Mouse (Mus musculus): ENCODE measurements around the gene Amdhd2. TPM values are rescaled to one million over a fixed set of nuclear protein-coding genes. Genes with fewer than 3 reads are reported as not detected.
"Not testable (repeated sequence)": the region's sequence is repeated elsewhere in the genome, so short reads cannot be mapped to it uniquely, and the experiment has no call there.

The Amdhd2 gene
- polyA plus RNA-seq, 1 experiment from 2014 or later = 28.8 TPM

DNA sequence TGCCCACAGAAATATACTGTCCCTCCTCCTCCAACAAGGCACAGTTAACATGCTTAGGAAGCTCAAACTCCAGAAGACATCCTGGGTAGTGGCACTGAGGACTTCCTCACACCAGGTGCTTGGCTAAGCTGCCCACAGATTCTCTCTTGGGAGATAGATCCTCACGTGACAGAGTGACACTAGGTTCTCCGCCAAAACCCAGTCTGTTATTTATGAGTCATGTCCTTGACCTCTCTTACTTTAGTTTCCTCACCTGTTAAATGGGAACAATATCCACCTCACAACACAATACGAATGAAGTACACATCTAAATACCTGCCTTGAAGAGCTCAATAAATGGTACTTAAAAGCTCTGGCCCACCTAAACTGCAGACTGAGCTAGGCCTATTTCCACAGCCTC, 24.3 kb downstream of the Amdhd2 start:
- Histone ChIP-seq H3K9me3 (ENCODE audit: control insufficient read depth, low read length) (no peaks in the 10 kb centered on the region), H3K27ac (ENCODE audit: low read depth, low read length) (no peak overlapping the region), H3K4me1 (ENCODE audit: control insufficient read depth, insufficient read depth, low read length) (peaks cover 14% of the 10 kb centered on the region), H3K4me3 (ENCODE audit: low read depth, low read length) (no peak overlapping the region), H3K36me3 (ENCODE audit: control insufficient read depth, insufficient read depth, low read length) (no peaks in the 10 kb centered on the region), H3K4me2 (ENCODE audit: low read depth, low read length) (no peak overlapping the region), H3K9ac (replicated peaks; ENCODE audit: low read depth, low read length) (no peak overlapping the region), H3K27me3 (ENCODE audit: control insufficient read depth, insufficient read depth, low read length) (no peaks in the 10 kb centered on the region)
- WGBS = 88% methylated on average over 3 of the region's 3 CpGs
- no peak for ATAC-seq (ENCODE audit: low read depth)

DNA sequence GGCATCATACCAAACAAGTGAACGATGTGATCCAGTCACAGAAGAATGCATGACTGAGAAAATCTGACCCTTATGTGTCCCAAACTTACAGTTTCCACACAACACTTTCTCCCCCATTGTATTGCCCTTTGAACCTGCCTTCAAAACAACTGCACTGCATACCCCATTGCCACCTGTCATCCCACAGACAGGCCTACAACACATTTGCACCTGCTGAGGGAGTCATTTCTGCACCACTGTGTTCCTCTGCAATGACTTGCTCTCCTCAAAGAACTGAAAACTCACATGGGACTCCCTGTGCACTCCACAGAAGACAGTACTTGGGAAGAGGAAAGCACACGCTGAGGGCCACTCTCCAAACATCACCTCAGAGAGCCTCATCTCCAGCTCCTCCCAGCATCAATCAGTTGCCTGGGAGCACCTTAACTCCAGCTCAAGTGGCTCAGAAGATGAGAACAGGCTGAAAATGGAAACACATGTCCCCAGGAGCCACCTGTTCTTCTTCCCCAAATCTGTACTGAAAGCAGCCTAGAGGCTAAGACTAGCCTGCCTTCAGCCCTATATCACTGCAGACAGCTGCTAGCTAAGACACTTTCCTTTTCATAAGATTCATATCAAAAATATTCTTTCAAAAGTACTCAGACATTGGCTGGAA, 26.2 kb downstream of the Amdhd2 start:
- H3K4me2 ChIP-seq (ENCODE audit: low read depth, low read length) = no peak overlapping the region
- H3K27ac ChIP-seq (ENCODE audit: low read depth, low read length) = no peak overlapping the region
- 83% methylated on average over 2 of the region's 2 CpGs for WGBS
- no peak overlapping the region for H3K4me3 ChIP-seq (ENCODE audit: low read depth, low read length)
- no peak overlapping the region for H3K9ac ChIP-seq (replicated peaks; ENCODE audit: low read depth, low read length)
- H3K4me1 ChIP-seq (ENCODE audit: control insufficient read depth, insufficient read depth, low read length) = peaks cover 13% of the 10 kb centered on the region
- no peaks in the 10 kb centered on the region for H3K9me3 ChIP-seq (ENCODE audit: control insufficient read depth, low read length)
- no peak for ATAC-seq (ENCODE audit: low read depth)
- no peaks in the 10 kb centered on the region for H3K36me3 ChIP-seq (ENCODE audit: control insufficient read depth, insufficient read depth, low read length)
- H3K27me3 ChIP-seq (ENCODE audit: control insufficient read depth, insufficient read depth, low read length) = no peaks in the 10 kb centered on the region

DNA sequence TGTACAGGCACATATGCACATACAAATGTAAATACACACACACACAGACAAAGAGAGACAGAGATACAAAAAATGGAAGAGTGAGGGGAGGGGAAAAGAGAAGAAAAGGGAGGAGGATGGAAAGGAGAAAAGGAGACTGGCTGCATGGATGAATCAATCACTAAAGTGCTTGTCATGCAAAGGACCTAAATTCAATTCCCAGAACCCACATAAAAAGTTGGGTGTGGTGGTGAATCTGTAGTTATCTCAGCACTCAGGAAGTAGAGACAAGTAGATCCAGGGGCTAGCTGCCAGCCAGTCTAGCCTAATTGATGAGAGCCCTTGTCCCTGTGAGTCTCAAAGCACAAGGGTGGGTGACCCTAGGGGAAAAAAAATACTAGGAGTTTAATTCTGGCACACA, 29.5 kb downstream of the Amdhd2 start:
- no peaks in the 10 kb centered on the region for H3K4me1 ChIP-seq (ENCODE audit: control insufficient read depth, insufficient read depth, low read length)
- no peaks in the 10 kb centered on the region for H3K36me3 ChIP-seq (ENCODE audit: control insufficient read depth, insufficient read depth, low read length)
- ATAC-seq (ENCODE audit: low read depth) = no peak
- no peak overlapping the region for H3K9ac ChIP-seq (replicated peaks; ENCODE audit: low read depth, low read length)
- no peak overlapping the region for H3K4me3 ChIP-seq (ENCODE audit: low read depth, low read length)
- no peak overlapping the region for H3K27ac ChIP-seq (ENCODE audit: low read depth, low read length)
- H3K9me3 ChIP-seq (ENCODE audit: control insufficient read depth, low read length) = no peaks in the 10 kb centered on the region
- no peaks in the 10 kb centered on the region for H3K27me3 ChIP-seq (ENCODE audit: control insufficient read depth, insufficient read depth, low read length)
- H3K4me2 ChIP-seq (ENCODE audit: low read depth, low read length) = no peak overlapping the region

DNA sequence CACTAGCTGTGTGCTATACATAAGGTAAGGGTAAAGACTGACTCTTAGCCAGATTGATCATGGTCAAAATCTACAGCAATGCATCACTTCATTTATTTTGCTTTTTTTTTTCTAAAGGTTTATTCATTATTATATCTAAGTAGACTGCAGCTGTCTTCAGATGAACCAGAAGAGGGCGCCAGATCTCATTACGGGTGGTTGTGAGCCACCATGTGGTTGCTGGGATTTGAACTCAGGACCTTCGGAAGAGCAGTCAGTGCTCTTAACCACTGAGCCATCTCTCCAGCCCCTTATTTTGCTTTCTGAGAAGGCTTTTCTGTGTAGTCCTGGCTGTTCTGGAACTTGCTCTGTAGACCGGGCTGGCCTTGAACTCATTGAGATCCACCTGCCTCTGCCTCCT, 30.6 kb downstream of the Amdhd2 start:
- H3K9me3 ChIP-seq (ENCODE audit: control insufficient read depth, low read length); H3K4me2 ChIP-seq (ENCODE audit: low read depth, low read length); H3K36me3 ChIP-seq (ENCODE audit: control insufficient read depth, insufficient read depth, low read length); H3K9ac ChIP-seq (replicated peaks; ENCODE audit: low read depth, low read length); H3K4me3 ChIP-seq (ENCODE audit: low read depth, low read length); H3K27me3 ChIP-seq (ENCODE audit: control insufficient read depth, insufficient read depth, low read length); ATAC-seq (ENCODE audit: low read depth); H3K4me1 ChIP-seq (ENCODE audit: control insufficient read depth, insufficient read depth, low read length); H3K27ac ChIP-seq (ENCODE audit: low read depth, low read length): not testable (repeated sequence)
- 91% methylated on average over 4 of the region's 4 CpGs for WGBS

DNA sequence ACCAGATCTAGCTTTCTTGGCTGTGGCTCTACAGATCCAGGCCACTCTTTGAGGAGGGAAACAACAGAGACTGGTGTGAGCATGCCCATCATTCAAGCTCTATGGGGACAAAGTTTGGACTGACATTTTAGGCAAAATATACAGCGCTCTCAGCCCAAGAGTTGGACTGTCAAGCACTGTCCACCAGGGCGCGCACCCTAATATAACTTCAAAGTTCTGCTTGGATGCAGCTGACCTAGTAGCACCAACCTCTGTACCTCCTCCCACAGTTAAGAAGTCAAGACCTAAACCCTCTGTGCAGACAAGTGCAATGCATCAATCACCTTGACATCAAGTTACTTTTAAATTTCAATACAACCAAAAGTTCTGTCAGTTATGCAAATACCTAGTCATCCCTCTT, 32.0 kb downstream of the Amdhd2 start:
- Histone ChIP-seq H3K27me3 (ENCODE audit: control insufficient read depth, insufficient read depth, low read length) (no peaks in the 10 kb centered on the region), H3K27ac (ENCODE audit: low read depth, low read length) (no peak overlapping the region)
- 87% methylated on average over 3 of the region's 3 CpGs for WGBS

DNA sequence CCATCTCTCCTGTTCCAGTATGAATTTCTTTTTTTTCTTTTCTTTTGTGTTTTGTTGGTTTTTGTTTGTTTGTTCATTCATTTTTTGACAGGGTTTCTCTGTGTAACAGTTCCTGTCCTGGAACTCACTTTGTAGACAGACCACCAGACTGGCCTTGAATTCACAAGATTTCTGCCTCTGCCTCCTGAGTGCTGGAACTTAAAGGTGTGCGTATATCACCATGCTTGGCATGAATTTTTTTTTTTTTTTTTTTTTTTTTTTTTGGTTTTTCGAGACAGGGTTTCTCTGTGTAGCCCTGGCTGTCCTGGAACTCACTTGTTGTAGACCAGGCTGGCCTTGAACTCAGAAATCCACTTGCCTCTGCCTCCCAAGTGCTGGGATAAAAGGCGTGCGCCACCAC, 34.3 kb downstream of the Amdhd2 start:
- not testable (repeated sequence) for H3K4me3 ChIP-seq (ENCODE audit: low read depth, low read length); ATAC-seq (ENCODE audit: low read depth); H3K9ac ChIP-seq (replicated peaks; ENCODE audit: low read depth, low read length); H3K9me3 ChIP-seq (ENCODE audit: control insufficient read depth, low read length); H3K27ac ChIP-seq (ENCODE audit: low read depth, low read length); H3K27me3 ChIP-seq (ENCODE audit: control insufficient read depth, insufficient read depth, low read length); H3K4me2 ChIP-seq (ENCODE audit: low read depth, low read length); H3K36me3 ChIP-seq (ENCODE audit: control insufficient read depth, insufficient read depth, low read length); H3K4me1 ChIP-seq (ENCODE audit: control insufficient read depth, insufficient read depth, low read length)
- WGBS = 95% methylated on average over 4 of the region's 4 CpGs

More for the DNA sequence above, 32.0 kb downstream of the Amdhd2 start:
- H3K36me3 ChIP-seq (ENCODE audit: control insufficient read depth, insufficient read depth, low read length) = no peaks in the 10 kb centered on the region
- H3K9ac ChIP-seq (replicated peaks; ENCODE audit: low read depth, low read length) = no peak overlapping the region
- H3K4me2 ChIP-seq (ENCODE audit: low read depth, low read length) = no peak overlapping the region
- no peak for ATAC-seq (ENCODE audit: low read depth)
- no peaks in the 10 kb centered on the region for H3K9me3 ChIP-seq (ENCODE audit: control insufficient read depth, low read length)
- H3K4me3 ChIP-seq (ENCODE audit: low read depth, low read length) = no peak overlapping the region
- no peaks in the 10 kb centered on the region for H3K4me1 ChIP-seq (ENCODE audit: control insufficient read depth, insufficient read depth, low read length)

DNA sequence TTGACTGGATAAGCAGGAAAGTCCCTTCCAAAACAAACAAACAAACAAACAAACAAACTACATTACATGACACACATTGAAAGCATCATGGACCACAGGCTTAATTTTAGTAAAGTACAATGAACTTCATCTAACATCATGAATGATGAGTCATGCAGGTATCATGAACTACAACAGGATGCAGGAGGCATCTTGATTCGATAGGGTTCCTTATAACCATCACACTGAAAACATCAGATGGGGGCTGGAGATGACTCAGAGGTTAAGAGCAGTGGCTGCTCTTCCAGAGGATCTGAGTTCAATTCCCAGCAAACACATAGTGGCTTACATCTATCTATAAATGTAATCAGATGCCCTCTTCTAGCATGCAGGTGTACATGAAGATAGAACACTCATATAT, 36.0 kb downstream of the Amdhd2 start:
- Histone ChIP-seq H3K9me3 (ENCODE audit: control insufficient read depth, low read length) (no peaks in the 10 kb centered on the region), H3K27me3 (ENCODE audit: control insufficient read depth, insufficient read depth, low read length) (no peaks in the 10 kb centered on the region), H3K9ac (replicated peaks; ENCODE audit: low read depth, low read length) (no peak overlapping the region), H3K4me3 (ENCODE audit: low read depth, low read length) (no peak overlapping the region), H3K36me3 (ENCODE audit: control insufficient read depth, insufficient read depth, low read length) (no peaks in the 10 kb centered on the region), H3K4me2 (ENCODE audit: low read depth, low read length) (no peak overlapping the region), H3K27ac (ENCODE audit: low read depth, low read length) (no peak overlapping the region), H3K4me1 (ENCODE audit: control insufficient read depth, insufficient read depth, low read length) (no peaks in the 10 kb centered on the region)
- no peak for ATAC-seq (ENCODE audit: low read depth)
- 90% methylated on average over 1 of the region's 1 CpGs for WGBS

DNA sequence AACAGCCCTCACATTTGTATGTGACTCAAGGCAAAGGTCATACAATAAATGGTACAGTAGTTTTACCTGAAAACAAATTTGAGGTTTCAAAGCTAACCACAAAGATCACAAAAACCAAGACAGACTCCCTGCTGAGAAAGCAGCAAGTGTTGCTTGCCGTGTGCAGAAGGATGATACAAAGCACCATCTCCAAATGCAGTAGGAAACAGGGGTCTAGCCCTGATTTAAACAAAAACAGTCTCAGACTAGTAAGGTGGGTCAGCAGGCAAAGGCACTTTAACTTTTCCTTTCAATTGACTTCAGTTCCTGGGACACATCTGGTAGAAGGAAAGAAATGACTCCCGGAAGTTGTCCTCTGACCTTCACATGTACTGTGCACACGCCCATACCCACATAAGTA, 36.8 kb downstream of the Amdhd2 start:
- Histone ChIP-seq H3K4me3 (ENCODE audit: low read depth, low read length) (no peak overlapping the region), H3K9me3 (ENCODE audit: control insufficient read depth, low read length) (no peaks in the 10 kb centered on the region), H3K27ac (ENCODE audit: low read depth, low read length) (no peak overlapping the region), H3K36me3 (ENCODE audit: control insufficient read depth, insufficient read depth, low read length) (no peaks in the 10 kb centered on the region), H3K27me3 (ENCODE audit: control insufficient read depth, insufficient read depth, low read length) (no peaks in the 10 kb centered on the region), H3K4me1 (ENCODE audit: control insufficient read depth, insufficient read depth, low read length) (no peaks in the 10 kb centered on the region), H3K4me2 (ENCODE audit: low read depth, low read length) (no peak overlapping the region), H3K9ac (replicated peaks; ENCODE audit: low read depth, low read length) (no peak overlapping the region)
- no peak for ATAC-seq (ENCODE audit: low read depth)
- WGBS = 88% methylated on average over 3 of the region's 3 CpGs

DNA sequence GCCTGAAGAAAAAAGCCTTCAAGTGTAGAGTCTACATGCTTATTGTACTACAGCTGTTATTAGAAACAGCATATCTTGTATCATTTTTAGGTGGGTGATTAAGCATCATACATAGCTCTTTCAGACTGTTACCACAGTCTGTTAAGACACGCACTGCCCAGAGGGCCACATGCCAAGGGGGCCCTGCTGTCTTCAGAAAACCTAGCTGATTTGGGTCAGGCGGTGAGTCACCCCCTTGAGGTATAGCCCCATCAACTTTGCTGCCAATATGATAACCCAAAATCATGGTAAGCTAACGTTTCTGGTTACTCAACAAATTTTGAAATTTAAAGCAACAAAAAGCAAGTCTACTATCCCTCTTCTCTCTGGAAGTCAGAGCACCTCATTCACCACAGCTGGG, 44.1 kb downstream of the Amdhd2 start:
- Histone ChIP-seq H3K4me2 (ENCODE audit: low read depth, low read length) (no peak overlapping the region), H3K27ac (ENCODE audit: low read depth, low read length) (no peak overlapping the region), H3K9ac (replicated peaks; ENCODE audit: low read depth, low read length) (no peak overlapping the region), H3K4me1 (ENCODE audit: control insufficient read depth, insufficient read depth, low read length) (no peaks in the 10 kb centered on the region), H3K4me3 (ENCODE audit: low read depth, low read length) (no peak overlapping the region), H3K27me3 (ENCODE audit: control insufficient read depth, insufficient read depth, low read length) (no peaks in the 10 kb centered on the region), H3K9me3 (ENCODE audit: control insufficient read depth, low read length) (no peaks in the 10 kb centered on the region), H3K36me3 (ENCODE audit: control insufficient read depth, insufficient read depth, low read length) (no peaks in the 10 kb centered on the region)
- ATAC-seq (ENCODE audit: low read depth) = no peak
- 82% methylated on average over 3 of the region's 3 CpGs for WGBS
